Mouse (Mus musculus) heart, postnatal 10 days (tissue): ENCODE data around the gene Rnf157. TPM values are rescaled to one million over a fixed set of nuclear protein-coding genes. Genes with fewer than 3 reads are reported as not detected.
"Not testable (repeated sequence)": the region's sequence is repeated elsewhere in the genome, so short reads cannot be mapped to it uniquely, and the experiment has no call there.

ENCODE experiments used
- DNase-seq, 2 experiments: peaks; one replicate each; pipeline ENCODE4 v3.0.0; 2021
- intact Hi-C: fragments of 180-260 bp; cut with DNase I; formaldehyde crosslinking; loops from one replicate; pipeline ENCODE4 v1.15.1; 2025
- total RNA-seq, 2 experiments: library from RNA; stranded (reverse); gene quantifications; 2 replicates each; pipeline ENCODE4 v1.2.3; 2021

Gene Rnf157
- total RNA-seq, 2 experiments from 2014 or later: 10.0 TPM

DNA sequence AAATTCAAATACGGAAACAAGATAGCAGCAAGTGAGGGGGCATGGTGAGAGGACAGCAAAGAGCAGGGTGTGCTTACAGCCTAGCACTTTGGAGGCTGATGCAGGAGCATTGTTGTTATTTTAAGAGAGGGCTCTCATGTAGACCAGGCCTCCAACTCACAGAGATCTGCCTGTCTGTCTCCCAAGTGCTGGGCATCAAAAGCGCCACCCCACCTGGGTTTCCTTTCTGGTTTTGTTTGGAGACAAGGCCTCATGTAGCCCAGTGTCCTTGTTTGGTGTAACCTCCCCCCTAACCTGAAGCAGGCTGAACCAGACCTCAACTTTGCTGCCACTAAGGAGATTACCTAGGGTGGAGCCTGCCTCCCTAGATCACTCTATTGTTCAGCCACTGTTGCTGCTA lies 9.7 kb upstream of the Rnf157 start:
- no peak for DNase-seq
- intact Hi-C loops: no loop called here

DNA sequence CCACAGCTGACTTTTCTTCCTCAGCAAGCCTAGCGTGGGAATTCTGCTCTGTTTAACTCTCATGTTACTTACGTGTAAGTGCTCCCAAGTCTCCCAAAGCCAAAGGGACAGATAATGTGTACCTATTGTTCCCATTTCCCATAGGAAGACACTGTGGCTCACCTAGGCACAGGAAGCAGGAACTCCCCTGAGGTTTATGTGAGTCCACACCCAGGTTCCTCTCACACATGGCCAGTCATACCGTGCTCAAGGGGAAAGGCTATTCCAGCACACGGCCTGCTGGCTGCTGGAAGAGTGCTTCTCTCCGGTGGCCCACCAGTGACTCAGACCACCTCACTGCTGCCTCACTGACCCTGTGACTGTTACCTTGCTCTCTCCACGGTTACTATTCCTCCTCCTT lies 8.3 kb upstream of the Rnf157 start:
- intact Hi-C loops: no loop called here

DNA sequence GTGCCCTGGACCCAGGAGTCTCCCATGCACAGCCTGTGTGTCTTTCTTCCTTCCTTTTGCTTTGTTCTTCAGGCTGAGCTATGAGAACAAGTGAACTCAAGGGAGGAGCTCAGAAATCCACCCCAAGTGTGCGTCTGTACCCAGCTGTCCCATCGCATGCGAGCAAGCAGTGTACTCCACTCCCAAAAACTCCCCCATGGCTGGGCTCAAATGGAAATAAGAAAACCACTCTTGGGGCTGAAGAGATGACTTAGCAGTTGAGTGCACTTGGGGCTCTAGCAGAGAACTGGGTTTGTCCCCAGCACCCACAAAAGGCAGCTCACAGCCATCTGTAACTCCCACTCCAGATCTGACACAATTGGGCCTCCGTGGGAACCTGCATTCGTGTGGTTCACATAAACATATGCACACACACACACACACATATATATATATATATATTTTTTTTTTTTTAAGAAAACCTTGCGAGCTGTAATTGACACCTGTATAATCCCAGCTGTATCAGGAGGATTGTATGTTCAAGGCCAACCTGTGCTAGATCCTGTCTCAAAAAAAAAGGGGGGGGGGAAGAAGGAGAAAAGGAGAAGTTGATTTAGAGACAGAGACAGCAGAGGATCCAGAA lies 6.1 kb upstream of the Rnf157 start:
- intact Hi-C loops: loop anchor here (2.0 kb wide), 1 partner anchor 14 kb away; no protein-coding TSS in a partner anchor
- DNase-seq: peak in 1 of 2 experiments; percentile 35

More for the DNA sequence above, 8.3 kb upstream of the Rnf157 start:
- DNase-seq: no peak

DNA sequence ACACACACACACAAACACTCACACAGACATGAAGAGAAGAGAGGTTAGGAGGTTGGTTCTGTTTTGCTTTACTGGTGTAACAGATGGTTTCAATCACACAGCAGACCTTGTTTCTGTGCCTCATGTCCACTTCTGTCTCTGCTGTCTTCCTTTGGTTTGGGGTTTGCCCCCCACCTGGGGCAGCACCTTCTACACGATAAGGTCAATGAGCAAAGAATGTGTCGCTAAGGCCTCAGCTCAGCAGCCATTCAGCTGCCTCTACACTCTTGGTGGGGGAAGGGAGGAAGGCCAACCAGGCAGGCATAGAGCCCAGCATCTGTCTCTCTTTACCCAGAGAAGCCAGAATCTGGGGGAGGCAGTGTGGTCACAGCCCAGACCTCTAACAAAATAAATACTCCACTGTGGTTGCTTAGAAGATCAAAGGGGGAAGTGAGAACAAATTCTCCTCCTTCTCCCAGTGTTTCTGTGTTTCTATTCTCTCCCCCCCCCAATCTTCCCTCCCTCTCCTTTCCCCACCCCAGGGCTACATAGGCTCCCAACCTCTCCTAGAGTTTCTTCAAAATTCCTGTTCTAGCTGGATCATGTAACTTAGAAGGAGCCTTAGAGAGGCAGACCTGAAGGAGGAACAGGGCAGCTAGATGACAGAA lies 5.5 kb upstream of the Rnf157 start:
- DNase-seq: peak; percentile 48 to 58
- intact Hi-C loops: loop anchor here (2.0 kb wide), 1 partner anchor 14 kb away; no protein-coding TSS in a partner anchor

DNA sequence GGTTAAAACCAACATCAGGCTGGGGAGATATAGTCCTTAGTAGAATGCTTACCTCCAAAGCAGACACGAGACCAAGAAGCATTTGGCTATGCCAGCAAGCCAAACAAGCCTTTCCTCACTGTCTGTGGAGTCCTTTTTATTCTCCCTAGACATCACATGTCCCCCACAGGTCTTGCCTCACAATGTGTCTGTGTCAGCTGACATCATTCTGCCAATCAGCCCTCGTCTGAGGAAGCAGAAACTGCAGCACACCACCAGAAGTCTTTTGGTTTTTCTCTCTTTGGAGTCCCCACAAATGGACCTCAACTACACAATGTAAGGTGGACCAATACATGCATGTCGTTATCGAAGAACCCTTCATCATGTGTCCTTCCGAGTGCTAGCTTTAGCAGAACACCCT lies 4.2 kb upstream of the Rnf157 start:
- no peak for DNase-seq
- intact Hi-C loops: no loop called here

DNA sequence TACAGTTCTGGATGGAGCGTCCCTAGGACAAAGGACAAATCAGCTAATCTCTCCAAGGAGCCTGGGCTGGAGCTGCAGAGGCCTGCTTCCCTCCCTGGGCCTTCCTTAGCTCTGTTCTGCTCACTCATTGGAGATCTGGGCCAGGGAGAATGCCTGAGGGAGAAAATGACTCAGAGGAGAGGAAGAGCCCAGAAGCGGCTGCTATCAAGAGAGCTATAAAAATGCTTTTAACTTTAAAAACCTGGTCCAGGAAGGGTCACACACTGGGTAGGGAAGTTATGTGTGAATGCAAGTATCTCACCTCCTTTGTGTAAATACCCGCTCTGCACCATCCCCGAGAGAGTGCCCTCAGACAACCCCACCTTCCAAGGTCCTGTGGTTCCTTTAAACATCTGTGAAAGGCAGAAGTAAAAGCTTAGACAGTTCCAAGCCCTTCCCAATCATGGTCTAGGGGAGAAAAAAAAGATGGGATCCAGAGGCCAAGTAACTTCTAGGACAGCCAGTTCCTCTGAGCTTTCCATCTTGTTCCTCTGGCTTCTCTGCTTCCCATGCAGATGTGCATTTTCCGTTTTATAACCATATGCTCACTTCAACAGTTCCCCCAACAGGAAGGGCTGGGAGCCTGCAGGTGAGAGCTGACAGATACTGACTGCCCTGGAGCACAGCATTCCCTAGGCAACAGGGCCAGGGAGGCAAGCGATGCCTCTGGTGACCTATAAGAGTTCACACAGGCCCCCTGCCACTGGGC lies 3.5 kb upstream of the Rnf157 start:
- peak; percentile 53 to 54 for DNase-seq
- intact Hi-C loops: no loop called here

DNA sequence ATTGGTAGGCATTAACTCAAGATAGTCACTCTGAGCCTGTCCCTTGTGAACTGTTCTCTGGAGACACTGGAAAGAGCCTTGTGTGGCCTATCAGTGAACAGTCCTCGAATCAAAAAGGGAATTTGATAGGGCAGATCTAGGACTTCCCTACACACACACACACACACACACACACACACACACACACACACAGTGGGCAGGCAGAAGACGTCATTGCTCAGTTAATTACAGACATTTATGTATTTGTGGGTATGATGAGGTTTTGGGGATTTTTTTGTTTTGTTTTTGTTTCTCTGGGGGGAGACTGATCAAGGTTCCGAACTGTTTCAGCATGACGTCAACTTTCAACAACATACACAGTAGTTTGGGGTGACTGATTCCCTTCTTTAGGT lies 795 bp upstream of the Rnf157 start:
- DNase-seq: no peak
- intact Hi-C loops: no loop called here

DNA sequence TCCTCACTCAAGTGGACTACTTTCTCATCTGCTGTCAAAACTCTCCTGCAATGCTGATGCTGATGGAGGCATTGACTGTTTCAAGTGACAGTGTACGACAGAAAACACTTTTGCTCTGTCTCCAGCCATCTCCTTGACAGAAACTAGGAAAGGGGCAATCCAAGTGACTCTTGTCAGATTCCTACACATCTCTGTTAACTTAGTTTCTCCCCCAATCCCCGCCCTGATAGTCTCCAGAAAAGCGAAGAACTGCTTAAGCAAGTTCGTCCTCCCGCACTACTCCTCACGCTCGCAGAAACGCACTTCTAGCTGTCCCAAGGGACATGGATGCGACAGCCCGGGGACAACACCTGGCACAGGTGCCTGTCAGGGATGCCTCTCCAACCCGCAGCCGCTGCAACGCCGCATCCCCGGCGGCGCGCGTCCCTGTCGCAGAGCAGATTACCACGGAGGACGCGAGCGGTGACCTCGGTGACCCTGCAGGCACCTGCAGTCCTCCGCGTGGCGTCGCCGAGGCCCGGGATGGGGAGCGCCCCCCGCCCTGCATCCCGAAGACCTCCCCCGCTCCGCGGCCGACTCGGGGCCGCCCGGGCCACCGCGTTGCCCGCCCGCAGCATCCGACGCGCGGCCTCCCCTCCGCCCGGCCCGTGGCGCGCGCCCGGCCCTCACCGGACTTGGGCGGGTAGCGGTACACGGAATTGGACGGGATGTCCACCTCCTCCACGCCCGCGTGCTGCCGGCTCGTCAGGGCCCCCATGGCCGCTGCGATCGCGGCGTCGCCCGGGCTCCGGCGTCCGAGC lies 604 bp downstream of the Rnf157 start:
- intact Hi-C loops: no loop called here
- peak in 1 of 2 experiments; percentile 37 for DNase-seq

DNA sequence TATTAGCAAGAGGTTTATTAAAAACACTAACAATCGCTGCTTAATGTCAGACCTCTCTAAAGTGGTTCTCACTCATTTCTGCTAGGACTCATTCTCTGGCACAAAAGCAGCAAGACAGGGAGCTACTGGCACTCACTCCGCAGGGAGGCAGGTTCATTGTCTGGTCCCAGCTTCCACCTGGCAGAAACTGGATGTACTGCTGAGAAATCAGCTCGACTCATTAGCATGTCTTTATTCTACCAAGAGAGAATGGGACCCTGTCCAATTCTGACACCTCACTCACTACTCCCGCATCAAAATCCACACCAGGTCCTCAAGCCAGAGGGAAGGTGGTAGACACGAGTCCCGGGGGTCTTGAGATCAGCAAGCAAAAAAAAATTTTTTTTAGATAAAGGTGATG lies 1.2 kb downstream of the Rnf157 start:
- intact Hi-C loops: no loop called here
- DNase-seq: no peak

DNA sequence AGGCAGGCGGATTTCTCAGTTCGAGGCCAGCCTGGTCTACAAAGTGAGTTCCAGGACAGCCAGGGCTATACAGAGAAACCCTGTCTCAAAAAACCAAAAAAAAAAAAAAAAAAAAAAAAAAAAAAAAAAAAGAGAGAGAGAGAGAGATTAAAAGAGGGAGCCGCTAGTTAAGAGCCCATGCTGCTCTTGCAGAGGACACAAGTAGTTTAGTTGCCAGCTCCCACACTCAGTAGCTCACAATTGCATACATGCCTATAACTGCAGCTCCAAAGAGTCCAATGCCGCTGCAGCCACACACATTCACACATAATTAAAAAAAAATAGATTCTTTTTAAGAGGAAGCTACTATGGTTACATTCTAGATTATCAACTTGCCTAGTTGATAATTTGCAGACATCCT lies 2.4 kb downstream of the Rnf157 start:
- intact Hi-C loops, DNase-seq: not testable (repeated sequence)

DNA sequence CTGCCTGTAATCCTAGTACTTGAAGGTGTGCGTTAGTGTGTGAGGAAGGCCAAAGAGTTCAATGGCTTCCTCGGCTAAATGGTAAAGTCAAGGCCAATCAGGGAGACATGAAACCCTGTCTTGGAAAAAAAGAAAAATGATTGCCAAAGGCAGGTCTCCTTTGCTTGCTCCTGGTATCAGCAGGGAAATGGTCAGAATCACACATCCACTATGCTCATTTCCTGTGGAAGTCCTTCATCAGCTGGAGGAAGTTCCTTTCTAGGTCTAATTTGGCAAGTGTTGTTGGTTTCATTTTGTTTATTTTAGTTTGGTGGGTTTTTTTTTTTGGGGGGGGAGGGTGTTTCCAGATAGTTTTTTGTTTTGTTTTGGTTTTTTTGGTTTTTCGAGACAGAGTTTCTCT lies 3.8 kb downstream of the Rnf157 start:
- no peak for DNase-seq
- intact Hi-C loops: no loop called here

DNA sequence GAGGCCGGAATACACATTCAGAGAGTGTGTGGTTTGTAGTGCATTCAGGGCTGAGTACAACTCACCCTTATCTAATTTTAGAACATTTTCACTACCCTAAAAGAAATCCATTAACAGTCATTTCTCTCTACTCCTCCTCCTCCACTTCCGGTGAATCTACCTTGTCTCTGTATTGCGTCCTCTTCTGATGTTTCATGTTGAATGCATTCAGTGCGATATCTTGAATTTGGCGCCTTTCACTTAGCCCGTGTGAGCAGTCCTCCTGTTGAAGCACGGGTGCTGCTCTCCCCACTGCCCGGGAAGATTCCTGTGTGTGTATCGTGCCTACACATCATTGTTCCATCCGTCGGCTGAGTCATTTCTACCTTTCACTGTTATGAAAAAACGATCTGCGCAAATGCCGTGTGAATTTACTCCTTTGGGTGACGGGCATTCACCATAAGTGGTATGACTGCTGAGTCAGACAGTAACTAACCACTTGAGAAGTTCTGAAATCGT lies 6.6 kb downstream of the Rnf157 start:
- intact Hi-C loops: no loop called here
- no peak for DNase-seq

DNA sequence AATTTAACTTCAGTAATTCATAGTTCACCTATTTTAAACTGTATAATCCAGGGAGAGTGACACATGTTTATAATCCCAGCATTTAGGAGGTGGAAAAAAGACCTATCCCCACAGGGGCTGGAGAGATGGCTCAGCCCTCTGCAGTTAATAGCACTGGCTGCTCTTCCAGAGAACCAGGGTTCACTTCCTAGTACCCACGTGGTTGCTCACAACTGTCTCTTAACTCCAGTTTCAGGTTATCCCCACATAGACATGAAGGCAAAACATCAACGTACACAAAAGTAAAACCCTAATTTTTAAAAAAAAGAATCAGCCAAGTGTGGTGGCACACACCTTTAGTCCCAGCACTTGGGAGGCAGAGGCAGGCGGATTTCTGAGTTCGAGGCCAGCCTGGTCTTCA lies 7.2 kb downstream of the Rnf157 start:
- DNase-seq: no peak
- intact Hi-C loops: no loop called here

DNA sequence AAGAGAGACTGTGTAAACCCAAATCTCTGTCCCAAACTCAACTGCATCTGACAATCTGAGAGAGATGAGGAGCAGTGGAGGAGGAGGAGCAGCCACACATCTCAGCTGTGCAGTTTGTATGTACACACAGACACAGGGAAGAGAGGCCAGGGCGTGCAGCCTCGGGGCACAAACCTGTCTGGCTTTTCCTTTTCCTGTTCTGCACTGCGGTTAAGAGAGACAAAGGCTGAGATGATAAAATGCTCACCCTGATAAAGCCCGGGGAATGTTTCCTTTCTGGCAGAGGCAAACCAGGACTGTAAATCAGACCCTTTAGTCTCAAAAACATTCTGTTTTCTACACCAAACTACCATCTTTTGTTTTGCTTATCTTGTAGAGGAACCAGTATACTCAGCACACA lies 12.3 kb downstream of the Rnf157 start:
- intact Hi-C loops: no loop called here
- no peak for DNase-seq

DNA sequence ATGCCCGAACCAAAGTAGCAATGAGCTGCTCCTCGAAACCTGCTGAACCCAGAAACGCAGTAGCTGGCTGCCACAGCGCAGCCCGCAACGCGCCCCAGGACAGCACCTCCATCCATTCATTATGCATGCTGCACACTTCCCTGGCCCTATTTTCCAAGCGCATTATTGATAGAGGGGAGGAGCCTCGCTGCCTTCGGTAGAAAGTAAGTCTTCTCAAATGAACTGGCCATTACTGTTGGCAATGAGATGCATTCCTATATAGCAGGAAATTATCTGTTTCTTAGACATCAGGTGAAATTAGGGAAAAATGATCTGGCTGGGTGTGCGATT lies 14.5 kb downstream of the Rnf157 start:
- intact Hi-C loops: no loop called here

DNA sequence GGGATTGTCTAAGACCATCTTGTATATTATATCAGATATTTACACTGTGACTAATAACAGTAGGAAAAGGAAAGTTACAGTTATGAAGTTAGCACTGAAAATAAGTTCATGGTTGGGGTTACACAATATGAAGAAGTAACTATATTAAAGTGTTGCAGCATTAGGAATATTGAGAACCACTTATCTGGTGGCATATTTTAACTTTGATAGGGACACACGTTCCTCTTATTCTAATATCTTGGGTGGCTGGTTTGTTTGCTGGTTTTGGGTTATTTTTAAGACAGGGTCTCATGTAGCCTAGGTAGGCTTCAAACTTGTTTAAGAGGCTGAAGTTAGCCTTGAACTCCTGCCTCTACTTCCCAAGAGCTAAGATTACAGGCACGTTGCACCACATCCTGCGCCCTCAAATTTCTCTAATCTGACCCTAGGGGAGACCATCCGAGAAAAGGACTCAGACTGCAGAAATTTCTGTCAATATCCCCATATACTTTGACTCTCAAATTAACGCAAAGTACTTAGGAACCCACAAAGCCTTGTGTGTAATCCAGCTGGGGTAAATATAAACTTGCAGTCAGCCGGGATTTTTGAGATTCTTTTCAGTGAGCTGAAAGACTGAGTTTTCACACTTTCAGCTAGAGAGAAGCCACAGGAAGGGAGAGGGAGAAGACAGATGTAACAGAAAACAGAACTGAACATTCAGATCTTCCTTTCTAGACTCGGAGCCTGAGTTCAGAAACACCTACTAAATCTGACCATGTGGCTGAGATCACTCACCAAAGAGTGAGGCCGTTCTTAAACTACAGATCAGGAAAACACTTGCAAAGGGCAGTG lies 15.1 kb downstream of the Rnf157 start:
- intact Hi-C loops: no loop called here
- no peak for DNase-seq

More for the DNA sequence above, 14.5 kb downstream of the Rnf157 start:
- DNase-seq: no peak

DNA sequence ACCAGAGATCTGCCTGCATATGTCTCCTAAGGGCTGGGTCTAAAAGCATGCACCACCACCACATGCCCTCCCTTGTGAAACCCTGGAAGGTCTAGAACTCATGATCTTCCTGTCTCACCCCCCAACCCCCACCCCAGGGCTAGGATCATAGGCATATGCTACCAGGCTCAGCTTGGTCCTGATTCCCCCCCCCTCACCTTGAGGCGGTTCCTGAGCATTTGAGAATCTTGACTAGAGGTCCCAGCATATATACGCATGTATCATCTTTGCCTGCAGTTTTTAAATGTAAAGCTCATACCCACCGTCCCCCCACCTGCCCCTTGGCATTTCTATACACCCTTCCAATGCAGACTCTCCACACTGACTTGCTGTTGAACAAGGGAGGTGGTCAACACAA lies 15.9 kb downstream of the Rnf157 start:
- no peak for DNase-seq
- intact Hi-C loops: no loop called here

DNA sequence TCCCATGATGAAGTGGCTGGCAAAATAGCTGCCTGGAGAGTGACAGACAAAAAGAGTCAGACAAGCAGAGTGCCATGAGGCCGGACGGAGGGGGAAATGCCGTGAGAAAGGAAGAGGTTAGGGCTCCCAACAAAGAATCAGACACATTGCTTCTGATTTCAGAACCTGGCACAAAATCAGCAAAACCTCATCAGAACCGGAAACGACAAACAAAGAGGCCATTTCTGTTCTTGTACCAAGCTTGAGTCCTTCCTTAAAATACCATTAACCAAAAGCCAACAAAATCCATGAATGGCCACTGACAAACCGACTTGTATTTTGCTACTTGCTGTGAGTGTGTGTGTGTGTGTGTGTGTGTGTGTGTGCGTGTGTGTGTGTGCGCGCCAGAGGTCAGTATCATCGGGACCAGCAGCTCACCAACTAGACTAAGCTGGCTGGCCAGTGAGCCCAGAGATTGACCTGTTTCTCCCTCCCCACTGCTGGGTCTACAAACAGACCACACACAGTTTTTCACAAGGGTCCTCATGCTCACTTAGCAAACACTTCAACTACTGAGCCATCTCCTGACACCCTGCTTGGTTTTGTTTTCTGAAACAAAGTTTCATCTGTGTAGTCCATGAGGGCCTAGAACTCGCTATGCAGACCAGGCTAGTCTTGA lies 16.4 kb downstream of the Rnf157 start:
- intact Hi-C loops: no loop called here
- no peak for DNase-seq

DNA sequence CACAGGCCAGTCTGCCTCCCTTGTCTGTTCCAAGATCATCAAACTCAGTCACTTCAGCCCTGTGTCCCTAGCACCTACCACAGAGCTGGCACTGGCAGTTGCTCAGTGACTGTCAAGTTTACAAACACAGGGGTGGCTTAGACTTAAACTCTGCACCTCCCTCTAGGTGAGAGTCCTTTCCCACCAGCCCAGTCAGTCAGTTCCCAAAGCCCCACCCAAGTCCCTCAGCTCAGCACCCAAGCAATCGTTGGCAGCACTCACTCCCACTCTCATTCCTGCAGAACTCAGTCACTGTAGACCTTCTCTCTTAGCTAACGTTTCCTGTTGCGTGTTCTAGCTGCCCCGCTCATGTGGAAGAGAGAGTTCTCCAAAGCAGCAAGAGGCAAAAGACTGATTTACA lies 18.1 kb downstream of the Rnf157 start:
- no peak for DNase-seq
- intact Hi-C loops: no loop called here
